Comparison of ENCODE assay signal across 1 mouse cellular context in the genomic region with DNA sequence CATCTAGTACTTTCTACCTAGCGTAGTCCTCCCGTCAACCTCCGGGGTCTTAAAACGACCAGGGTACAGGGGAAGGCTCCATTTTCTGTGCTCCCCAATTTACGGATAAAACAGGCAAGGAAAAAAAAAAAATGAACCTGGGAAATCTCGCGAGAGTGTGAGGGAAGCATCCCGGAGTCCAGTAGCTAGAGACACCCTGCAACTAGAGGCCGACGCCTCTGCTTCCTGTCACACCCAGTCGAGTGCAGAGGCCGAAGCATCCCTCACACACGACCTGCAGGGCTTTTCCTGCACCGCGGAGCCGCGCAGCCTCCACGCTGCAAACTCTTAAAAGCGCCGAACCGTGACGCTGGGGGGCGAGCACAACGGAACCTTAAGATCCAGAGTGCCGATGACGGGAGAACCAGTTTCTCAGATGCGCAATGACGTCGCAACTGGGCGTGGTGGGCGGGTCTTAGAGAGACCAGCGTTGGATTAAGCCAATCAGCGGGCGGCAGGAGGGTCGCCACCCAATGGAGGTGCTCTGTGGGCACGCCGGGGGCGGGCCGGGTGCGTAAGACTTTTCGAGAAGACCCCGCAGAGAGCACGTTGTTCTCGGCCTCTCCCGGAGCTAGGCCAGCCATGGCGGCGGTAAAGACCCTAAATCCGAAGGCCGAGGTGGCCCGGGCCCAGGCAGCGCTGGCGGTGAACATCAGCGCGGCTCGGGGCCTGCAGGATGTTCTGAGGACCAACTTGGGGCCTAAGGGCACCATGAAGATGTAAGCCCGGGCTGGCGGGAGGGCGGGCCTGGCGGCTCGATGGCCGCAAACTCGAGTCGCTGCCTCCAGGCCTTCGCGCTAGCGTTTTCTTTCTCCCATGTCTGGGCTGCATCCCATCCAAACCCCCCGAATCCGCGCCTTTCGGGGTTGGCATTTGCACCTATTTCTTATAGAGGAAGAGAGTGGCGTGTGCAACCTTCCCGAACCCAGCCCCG.
TF ChIP-seq lines count a peak whose summit lies in the region.

TSS of gene Psph (minus strand) at position 632 of the 973 bp plus-strand sequence.

TF ChIP-seq in CH12.LX, 34 proteins besides CTCF, POLR2A, EP300 and RAD21 (continued from another document):
- no peak for TF ChIP-seq ZC3H11A (IDR thresholded peaks at IDR 0.05; ENCODE audit: low read depth, low read length)
- TF ChIP-seq NRF1 (IDR thresholded peaks at IDR 0.05; ENCODE audit: low read depth, low read length), result peak; percentile 70; the same call in 1 of the 2 replicates
- TF ChIP-seq KAT2A (IDR thresholded peaks at IDR 0.05; ENCODE audit: insufficient replicate concordance, low read length), result peak; percentile 77; the same call in 1 of the 2 replicates
- no peak for TF ChIP-seq MAFK (IDR thresholded peaks at IDR 0.05; ENCODE audit: insufficient replicate concordance, low read length)
- peak; percentile 56 for TF ChIP-seq ETS1 (conservative IDR thresholded peaks at IDR 0.05; ENCODE audit: low read depth, low read length)
- no peak for TF ChIP-seq USF2 (conservative IDR thresholded peaks at IDR 0.05; ENCODE audit: low read depth, low read length)
- TF ChIP-seq CHD1 (IDR thresholded peaks at IDR 0.05; ENCODE audit: low read depth, low read length), result no peak
- peak; percentile 91 for TF ChIP-seq HCFC1 (IDR thresholded peaks at IDR 0.05; ENCODE audit: low read depth, low read length)
- no peak for TF ChIP-seq ZKSCAN1 (IDR thresholded peaks at IDR 0.05; ENCODE audit: borderline replicate concordance, low read depth, low read length)
- TF ChIP-seq POLR2AphosphoS2 (IDR thresholded peaks at IDR 0.05; ENCODE audit: low read depth, low read length), result peak; percentile 58; the same call in 1 of the 2 replicates
- peak; percentile 71; the same call in 1 of the 2 replicates for TF ChIP-seq BHLHE40 (IDR thresholded peaks at IDR 0.05; ENCODE audit: low read depth, low read length)
- no peak for TF ChIP-seq SMC3 (IDR thresholded peaks at IDR 0.05; ENCODE audit: low read depth, low read length)
- TF ChIP-seq UBTF (IDR thresholded peaks at IDR 0.05; ENCODE audit: low read depth, low read length), result no peak
- TF ChIP-seq TCF12 (IDR thresholded peaks at IDR 0.05; ENCODE audit: low read depth, low read length), result peak; percentile 88; the same call in 1 of the 2 replicates
- peak; percentile 99 for TF ChIP-seq CHD2 (IDR thresholded peaks at IDR 0.05; ENCODE audit: low read length)
- TF ChIP-seq JUND (conservative IDR thresholded peaks at IDR 0.05; ENCODE audit: low read depth, low read length), result no peak; the same call in 1 of the 2 replicates
- peak; percentile 93 for TF ChIP-seq MAX (IDR thresholded peaks at IDR 0.05; ENCODE audit: low read length)
- peak; percentile 62; the same call in 1 of the 2 replicates for TF ChIP-seq IRF4 (IDR thresholded peaks at IDR 0.05; ENCODE audit: low read depth, low read length)
- peak; percentile 98 for TF ChIP-seq ZNF384 (IDR thresholded peaks at IDR 0.05; ENCODE audit: low read depth, low read length)
- peak; percentile 72 for TF ChIP-seq MEF2A (IDR thresholded peaks at IDR 0.05; ENCODE audit: borderline replicate concordance, low read depth, low read length)
- TF ChIP-seq USF1 (IDR thresholded peaks at IDR 0.05; ENCODE audit: low read depth, low read length), result no peak
- TF ChIP-seq E2F4 (IDR thresholded peaks at IDR 0.05; ENCODE audit: insufficient replicate concordance, low read depth, low read length), result no peak
- TF ChIP-seq MAZ (IDR thresholded peaks at IDR 0.05; ENCODE audit: low read depth, low read length), result peak; percentile 82
TF ChIP-seq in CH12.LX: peak in this region for 21.
